21 mouse cellular contexts compared by ENCODE assay signal in the genomic region with DNA sequence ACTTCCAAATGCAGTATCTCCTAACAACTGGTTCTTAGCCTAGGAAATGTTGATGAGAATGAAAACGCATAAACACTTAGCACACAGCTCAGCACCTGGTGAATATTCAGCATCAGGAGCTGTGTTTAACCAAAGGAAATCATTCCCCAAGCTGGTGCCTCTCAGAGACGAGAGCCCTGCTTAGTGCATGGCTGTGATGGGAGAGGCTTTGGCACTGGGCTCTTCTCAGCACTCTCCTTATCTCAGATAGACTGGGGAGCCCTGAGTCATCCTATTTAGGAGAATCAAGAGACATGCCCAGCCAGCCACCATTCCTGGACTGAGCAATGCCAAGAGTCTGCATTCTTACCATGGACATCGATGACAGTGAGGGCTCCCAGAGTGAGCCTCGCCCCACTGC.
DNase-seq lines count a peak whose midpoint lies in the region; ATAC-seq and TF ChIP-seq lines count a peak whose summit lies in the region.
"Had no signal": no experiment of that assay in that cellular context is flagged by ENCODE, and none has a peak within 500 bp of the region (broad histone marks: within the 10 kb centered on the region; RNA-seq: fewer than 3 reads in every experiment).

No protein-coding gene starts in this region.

- no peak overlapping the region for H3K27ac ChIP-seq in heart, embryonic 14.5 days (replicated peaks in 1 of 2; ENCODE audit: control insufficient read depth in 1 of 2, insufficient read depth in 1 of 2, low read depth in 2 of 2, low read length in 2 of 2)
- no peak overlapping the region for H3K27ac ChIP-seq in heart, embryonic 12.5 days (ENCODE audit: poor library complexity, severe bottlenecking)
- H3K27ac ChIP-seq in hindbrain, postnatal 0 days: no peak overlapping the region
- H3K27ac ChIP-seq in hindbrain, embryonic 14.5 days: no peak overlapping the region
- H3K27ac ChIP-seq in midbrain, postnatal 0 days (ENCODE audit: low read depth, low read length): peak overlapping the region; percentile 52
- no peak overlapping the region for H3K27ac ChIP-seq in midbrain, embryonic 13.5 days
- H3K27ac ChIP-seq in cortical plate, adult 2 months (ENCODE audit: insufficient read depth, low read length): peak overlapping the region; percentile 8; the same call in 1 of the 2 replicates
- H3K27ac ChIP-seq: kidney, postnatal 0 days; limb, embryonic 13.5 days; liver, embryonic 12.5 days; neural tube, embryonic 15.5 days had no signal

- TF ChIP-seq POLR2A in cortical plate, adult 2 months (IDR thresholded peaks at IDR 0.05; ENCODE audit: extremely low read depth, insufficient read depth, low read length): no peak

- WGBS in heart, embryonic 14.5 days: 47% methylated on average over 4 of the region's 4 CpGs
- WGBS in heart, embryonic 12.5 days: 57% methylated on average over 4 of the region's 4 CpGs
- WGBS in hindbrain, postnatal 0 days: 74% methylated on average over 4 of the region's 4 CpGs
- 89% methylated on average over 4 of the region's 4 CpGs for WGBS in hindbrain, embryonic 14.5 days
- 73% methylated on average over 4 of the region's 4 CpGs for WGBS in midbrain, postnatal 0 days
- 84% methylated on average over 4 of the region's 4 CpGs for WGBS in midbrain, embryonic 13.5 days

- H3K4me2 ChIP-seq in heart, embryonic 14.5 days (ENCODE audit: low read length): no peak overlapping the region
- H3K4me2 ChIP-seq in heart, embryonic 12.5 days: no peak overlapping the region
- H3K4me2 ChIP-seq in hindbrain, postnatal 0 days (ENCODE audit: low read depth, low read length): no peak overlapping the region
- no peak overlapping the region for H3K4me2 ChIP-seq in hindbrain, embryonic 14.5 days (replicated peaks)
- no peak overlapping the region for H3K4me2 ChIP-seq in midbrain, postnatal 0 days (ENCODE audit: low read depth, low read length, poor library complexity, severe bottlenecking)
- H3K4me2 ChIP-seq in midbrain, embryonic 13.5 days (replicated peaks): no peak overlapping the region
- H3K4me2 ChIP-seq: limb, embryonic 13.5 days; liver, embryonic 12.5 days; neural tube, embryonic 15.5 days had no signal

- H3K27me3 ChIP-seq in heart, embryonic 14.5 days (ENCODE audit: control insufficient read depth, insufficient read depth, low read length): no peaks in the 10 kb centered on the region
- no peaks in the 10 kb centered on the region for H3K27me3 ChIP-seq in heart, embryonic 12.5 days (replicated peaks)
- H3K27me3 ChIP-seq in hindbrain, postnatal 0 days (ENCODE audit: insufficient read depth, low read length): no peaks in the 10 kb centered on the region
- H3K27me3 ChIP-seq in hindbrain, embryonic 14.5 days (ENCODE audit: control insufficient read depth, insufficient read depth, low read length): no peaks in the 10 kb centered on the region
- H3K27me3 ChIP-seq in midbrain, postnatal 0 days (ENCODE audit: insufficient read depth, low read length): no peaks in the 10 kb centered on the region
- H3K27me3 ChIP-seq in midbrain, embryonic 13.5 days: no peaks in the 10 kb centered on the region
- H3K27me3 ChIP-seq: CH12.LX; limb, embryonic 13.5 days; liver, embryonic 12.5 days; neural tube, embryonic 15.5 days had no signal

- H3K4me3 ChIP-seq in heart, embryonic 14.5 days (ENCODE audit: control insufficient read depth in 1 of 2, insufficient read depth in 1 of 2, low read depth in 1 of 2, low read length in 2 of 2): no peak overlapping the region
- no peak overlapping the region for H3K4me3 ChIP-seq in heart, embryonic 12.5 days
- no peak overlapping the region for H3K4me3 ChIP-seq in hindbrain, postnatal 0 days (ENCODE audit: low read length)
- no peak overlapping the region for H3K4me3 ChIP-seq in hindbrain, embryonic 14.5 days (replicated peaks; ENCODE audit: low read length)
- no peak overlapping the region for H3K4me3 ChIP-seq in midbrain, postnatal 0 days (ENCODE audit: low read depth, low read length)
- no peak overlapping the region for H3K4me3 ChIP-seq in midbrain, embryonic 13.5 days (replicated peaks)
- no peak overlapping the region for H3K4me3 ChIP-seq in cortical plate, adult 2 months (ENCODE audit: insufficient read depth, low read length)
- H3K4me3 ChIP-seq: limb, embryonic 13.5 days; liver, embryonic 12.5 days; neural tube, embryonic 15.5 days had no signal

- H3K4me1 ChIP-seq in heart, embryonic 14.5 days (ENCODE audit: control insufficient read depth in 2 of 2, insufficient read depth in 2 of 2, low read length in 2 of 2): peaks cover 0 to 4% of the 10 kb centered on the region in 2 experiments; a peak in 2 of 4 replicates
- H3K4me1 ChIP-seq in heart, embryonic 12.5 days (replicated peaks): 0 out of 2 replicates have a peak, but pooled peaks cover 9% of the 10 kb centered on the region
- no peaks in the 10 kb centered on the region for H3K4me1 ChIP-seq in hindbrain, postnatal 0 days (ENCODE audit: insufficient read depth, low read length)
- H3K4me1 ChIP-seq in hindbrain, embryonic 14.5 days (replicated peaks; ENCODE audit: control insufficient read depth, insufficient read depth, low read length): no peaks in the 10 kb centered on the region; the same call in 1 of the 2 replicates
- H3K4me1 ChIP-seq in midbrain, postnatal 0 days (ENCODE audit: insufficient read depth, low read length): peaks cover 2% of the 10 kb centered on the region; the same call in 1 of the 2 replicates
- H3K4me1 ChIP-seq in midbrain, embryonic 13.5 days (replicated peaks): peaks cover 3% of the 10 kb centered on the region; the same call in 1 of the 2 replicates
- peaks cover 4% of the 10 kb centered on the region for H3K4me1 ChIP-seq in cortical plate, adult 2 months (ENCODE audit: control insufficient read depth, insufficient read depth, low read length)
- H3K4me1 ChIP-seq: limb, embryonic 13.5 days; liver, embryonic 12.5 days; neural tube, embryonic 15.5 days had no signal

- no peaks in the 10 kb centered on the region for H3K36me3 ChIP-seq in heart, embryonic 14.5 days (ENCODE audit: control insufficient read depth, insufficient read depth, low read length)
- H3K36me3 ChIP-seq in heart, embryonic 12.5 days: no peaks in the 10 kb centered on the region
- H3K36me3 ChIP-seq in hindbrain, postnatal 0 days (ENCODE audit: insufficient read depth, low read length): no peaks in the 10 kb centered on the region
- no peaks in the 10 kb centered on the region for H3K36me3 ChIP-seq in hindbrain, embryonic 14.5 days (replicated peaks; ENCODE audit: control insufficient read depth, insufficient read depth)
- no peaks in the 10 kb centered on the region for H3K36me3 ChIP-seq in midbrain, postnatal 0 days (ENCODE audit: insufficient read depth, low read length)
- H3K36me3 ChIP-seq in midbrain, embryonic 13.5 days: no peaks in the 10 kb centered on the region
- H3K36me3 ChIP-seq: G1E; limb, embryonic 13.5 days; liver, embryonic 12.5 days; neural tube, embryonic 15.5 days had no signal

- ATAC-seq in heart, embryonic 14.5 days (ENCODE audit: insufficient number of reproducible peaks, insufficient read depth, low FRiP score, low read depth): peak; percentile 39; the same call in 1 of the 2 replicates
- no peak for ATAC-seq in heart, embryonic 12.5 days (ENCODE audit: insufficient number of reproducible peaks, low FRiP score)
- ATAC-seq in hindbrain, postnatal 0 days: peak; percentile 51; the same call in 1 of the 2 replicates
- ATAC-seq in hindbrain, embryonic 14.5 days (ENCODE audit: low FRiP score): no peak
- ATAC-seq in midbrain, postnatal 0 days (ENCODE audit: low FRiP score): peak; percentile 45
- ATAC-seq in midbrain, embryonic 13.5 days: no peak
- ATAC-seq: liver, embryonic 12.5 days had no signal

- H3K9ac ChIP-seq in heart, embryonic 14.5 days (ENCODE audit: low read length): no peak overlapping the region
- no peak overlapping the region for H3K9ac ChIP-seq in heart, embryonic 12.5 days
- no peak overlapping the region for H3K9ac ChIP-seq in hindbrain, postnatal 0 days (replicated peaks; ENCODE audit: low read length)
- no peak overlapping the region for H3K9ac ChIP-seq in hindbrain, embryonic 14.5 days
- H3K9ac ChIP-seq in midbrain, postnatal 0 days (replicated peaks; ENCODE audit: low read length, poor library complexity, severe bottlenecking): no peak overlapping the region
- H3K9ac ChIP-seq in midbrain, embryonic 13.5 days (replicated peaks): no peak overlapping the region
- H3K9ac ChIP-seq: limb, embryonic 13.5 days; liver, embryonic 12.5 days; neural tube, embryonic 15.5 days had no signal

- TF ChIP-seq CTCF in hindbrain, postnatal 0 days (IDR thresholded peaks at IDR 0.05; ENCODE audit: low read depth): no peak
- TF ChIP-seq CTCF in midbrain, postnatal 0 days (IDR thresholded peaks at IDR 0.05): no peak
- no peak for TF ChIP-seq CTCF in cortical plate, adult 2 months (IDR thresholded peaks at IDR 0.05; ENCODE audit: extremely low read depth, insufficient read depth, low read length)

- no peak for DNase-seq in hindbrain, postnatal 0 days (ENCODE audit: low spot score)
- DNase-seq in hindbrain, embryonic 14.5 days (ENCODE audit: low spot score): no peak
- no peak for DNase-seq in midbrain, postnatal 0 days (ENCODE audit: low spot score)
- DNase-seq: adrenal gland, adult 2 months; B cell, adult 2 months; cerebellum, adult 8-10 months; cerebellum, postnatal 36 days; kidney, adult 2 months; lung, adult 18-20 months; lung, postnatal 10 days; spleen, adult 18-20 months had no signal

- H3K9me3 ChIP-seq in heart, embryonic 14.5 days (ENCODE audit: control insufficient read depth, low read length): no peaks in the 10 kb centered on the region
- H3K9me3 ChIP-seq in heart, embryonic 12.5 days (replicated peaks): no peaks in the 10 kb centered on the region
- no peaks in the 10 kb centered on the region for H3K9me3 ChIP-seq in hindbrain, postnatal 0 days (ENCODE audit: low read length)
- H3K9me3 ChIP-seq in hindbrain, embryonic 14.5 days (ENCODE audit: control insufficient read depth, low read length): no peaks in the 10 kb centered on the region
- H3K9me3 ChIP-seq in midbrain, postnatal 0 days (ENCODE audit: low read length): no peaks in the 10 kb centered on the region
- no peaks in the 10 kb centered on the region for H3K9me3 ChIP-seq in midbrain, embryonic 13.5 days
- H3K9me3 ChIP-seq: G1E; limb, embryonic 13.5 days; liver, embryonic 12.5 days; neural tube, embryonic 15.5 days had no signal

Comparison
In these comparisons a context has a peak if more than half of its experiments do, and no peak if none do; other contexts are left out.
1. ATAC-seq: peak in heart, embryonic 14.5 days (single experiment), hindbrain, postnatal 0 days (single experiment) and midbrain, postnatal 0 days (single experiment); none in heart, embryonic 12.5 days (single experiment), hindbrain, embryonic 14.5 days (single experiment) and midbrain, embryonic 13.5 days (single experiment).
2. H3K27ac ChIP-seq: peak in midbrain, postnatal 0 days (single experiment) and cortical plate, adult 2 months (single experiment); none in heart, embryonic 14.5 days (0 of 2), heart, embryonic 12.5 days (single experiment), hindbrain, postnatal 0 days (single experiment), hindbrain, embryonic 14.5 days (single experiment) and midbrain, embryonic 13.5 days (single experiment).